Mouse (Mus musculus): ENCODE measurements at regions not wholly inside any gene's neighbourhood (a gene's known extent, or its start where the extent isn't known, plus 50 kb on each side); places are given as distances from the start of the nearest gene placed in this dataset.
A peak's percentile ranks its signal among the peaks of the same experiment; 100 is the strongest.
"Not testable (repeated sequence)": the region's sequence is repeated elsewhere in the genome, so short reads cannot be mapped to it uniquely, and the experiment has no call there.

GRCm38 (mm10) chr8:34275977-34276660 is 164.6 kb upstream of the Gm10131 start:
- DNase-seq = no peak

- DNase-seq = not testable (repeated sequence)
These were observed 163.3 kb upstream of the Gm10131 start for GRCm38 (mm10) chr8:34274796-34275195.

- DNase-seq = no peak
These were observed 162.6 kb upstream of the Gm10131 start for GRCm38 (mm10) chr8:34274171-34274570.

- DNase-seq = no peak
These were observed 158.3 kb upstream of the Gm10131 start for GRCm38 (mm10) chr8:34269848-34270247.

- DNase-seq = no peak
These were observed 157.4 kb upstream of the Gm10131 start for GRCm38 (mm10) chr8:34268806-34269520.

- no peak for DNase-seq
These were observed 143.4 kb upstream of the Gm10131 start for GRCm38 (mm10) chr8:34254978-34255377.

- DNase-seq = no peak
These were observed 140.4 kb upstream of the Gm10131 start for GRCm38 (mm10) chr8:34251934-34252333.

- peak; percentile 24 for DNase-seq
These were observed 127.9 kb upstream of the Gm10131 start for GRCm38 (mm10) chr8:34239346-34239900.

- DNase-seq = no peak
These were observed 122.2 kb upstream of the Gm10131 start for GRCm38 (mm10) chr8:34233705-34234104.

- no peak for DNase-seq
These were observed 117.9 kb upstream of the Gm10131 start for GRCm38 (mm10) chr8:34229477-34229876.

- no peak for DNase-seq
These were observed 113.7 kb upstream of the Gm10131 start for GRCm38 (mm10) chr8:34225011-34225890.

- DNase-seq = no peak
These were observed 110.7 kb upstream of the Gm10131 start for GRCm38 (mm10) chr8:34222187-34222586.

Measured in right cerebral cortex, postnatal 25 days (tissue).